Mouse (Mus musculus) cerebellum, postnatal 10 days (tissue): Measurements from ENCODE around the gene Trit1.
"Not testable (repeated sequence)": the region's sequence is repeated elsewhere in the genome, so short reads cannot be mapped to it uniquely, and the experiment has no call there.

ENCODE experiments used
- DNase-seq, 2 experiments: peaks; one replicate each; pipeline ENCODE4 v3.0.0; 2021; ENCODE audit warnings: mixed read lengths in 2 of 2

The Trit1 gene

GRCm38 (mm10) chr4:123016451-123016957 is at the start of gene Trit1:
Gene Trit1 (plus strand): TSS chr4:123016597.
- DNase-seq = peak; percentile 96 to 97

- no peak for DNase-seq
These were observed 48.3 kb upstream of the Trit1 start for GRCm38 (mm10) chr4:122968106-122968505.

- DNase-seq = peak in 1 of 2 experiments; percentile 32
These were observed 45.2 kb upstream of the Trit1 start for GRCm38 (mm10) chr4:122971191-122971590.

GRCm38 (mm10) chr4:122971646-122972045 is 44.8 kb upstream of the Trit1 start:
- no peak for DNase-seq

GRCm38 (mm10) chr4:122972056-122972455 is 44.3 kb upstream of the Trit1 start:
- DNase-seq = peak; percentile 54 to 60

GRCm38 (mm10) chr4:122974976-122975520 is 41.3 kb upstream of the Trit1 start:
- DNase-seq = no peak

- DNase-seq = no peak
These were observed 39.5 kb upstream of the Trit1 start for GRCm38 (mm10) chr4:122976885-122977284.

GRCm38 (mm10) chr4:122978850-122979249 is 37.5 kb upstream of the Trit1 start:
- DNase-seq = no peak

GRCm38 (mm10) chr4:122979826-122980225 is 36.6 kb upstream of the Trit1 start:
- DNase-seq = no peak

- no peak for DNase-seq
These were observed 35.7 kb upstream of the Trit1 start for GRCm38 (mm10) chr4:122980684-122981083.

- no peak for DNase-seq
These were observed 35.2 kb upstream of the Trit1 start for GRCm38 (mm10) chr4:122981238-122981637.

GRCm38 (mm10) chr4:122981930-122982329 is 34.5 kb upstream of the Trit1 start:
- DNase-seq = no peak

GRCm38 (mm10) chr4:122982537-122982936 is 33.9 kb upstream of the Trit1 start:
- DNase-seq = no peak

- DNase-seq = peak in 1 of 2 experiments; percentile 11
These were observed 32.7 kb upstream of the Trit1 start for GRCm38 (mm10) chr4:122983486-122984261.

GRCm38 (mm10) chr4:122985110-122985509 is 31.3 kb upstream of the Trit1 start:
- peak; percentile 74 to 86 for DNase-seq

- no peak for DNase-seq
These were observed 29.0 kb upstream of the Trit1 start for GRCm38 (mm10) chr4:122987421-122987820.

GRCm38 (mm10) chr4:122988004-122988403 is 28.4 kb upstream of the Trit1 start:
- not testable (repeated sequence) for DNase-seq

- DNase-seq = no peak
These were observed 25.2 kb upstream of the Trit1 start for GRCm38 (mm10) chr4:122991177-122991576.

GRCm38 (mm10) chr4:122992276-122992675 is 24.1 kb upstream of the Trit1 start:
- DNase-seq = no peak

GRCm38 (mm10) chr4:122995404-122996220 is 20.8 kb upstream of the Trit1 start, which contains the start of gene Mycl:
Gene Mycl (plus strand): TSS chr4:122995652.
- DNase-seq = peak; percentile 96 to 97

GRCm38 (mm10) chr4:122996221-122996617 is 20.2 kb upstream of the Trit1 start:
- DNase-seq = no peak

GRCm38 (mm10) chr4:122996618-122997381 is 19.6 kb upstream of the Trit1 start:
- DNase-seq = peak; percentile 74
